Mouse (Mus musculus) liver, embryonic 11.5 days (tissue): ENCODE results near the gene Ano2. TPM values are rescaled to one million over a fixed set of nuclear protein-coding genes. Genes with fewer than 3 reads are reported as not detected.

Experiments
- ATAC-seq: fragments of 200-750 bp; cut with Nextera tagmentation; replicated peaks from 2 replicates; pipeline ENCODE4 v1.8.0; 2017; ENCODE audit warnings: moderate number of reproducible peaks, mild to moderate bottlenecking, moderate TSS enrichment, moderate library complexity; ENCODE audit not compliant: low FRiP score
- DNase-seq: peaks from one replicate; pipeline ENCODE4 v3.0.0-alpha.2; 2017; ENCODE audit warnings: low spot score
- H3K27ac ChIP-seq: fragments of 300-500 bp; sonication (generic); 2 replicates; pipeline ENCODE4 v1.5.1; 2014; ENCODE audit warnings: mild to moderate bottlenecking, low read depth, low read length, control low read depth
- H3K27me3 ChIP-seq: fragments of 300-500 bp; sonication (generic); replicated peaks from 2 replicates; pipeline ENCODE4 v1.6.1; 2014; ENCODE audit warnings: low read length, mixed read lengths; ENCODE audit not compliant: control insufficient read depth, insufficient read depth
- H3K36me3 ChIP-seq: fragments of 300-500 bp; sonication (generic); 2 replicates; pipeline ENCODE4 v1.6.1; 2014; ENCODE audit warnings: mild to moderate bottlenecking, low read length, moderate library complexity, mixed read lengths; ENCODE audit not compliant: control insufficient read depth, insufficient read depth
- H3K4me1 ChIP-seq: fragments of 300-500 bp; sonication (generic); replicated peaks from 2 replicates; pipeline ENCODE4 v1.6.1; 2014; ENCODE audit warnings: low read length, mixed read lengths; ENCODE audit not compliant: control insufficient read depth, insufficient read depth
- H3K4me2 ChIP-seq: fragments of 300-500 bp; sonication (generic); 2 replicates; pipeline ENCODE4 v1.6.1; 2014; ENCODE audit warnings: mild to moderate bottlenecking, control low read depth, moderate library complexity
- H3K4me3 ChIP-seq: fragments of 300-500 bp; sonication (generic); 2 replicates; pipeline ENCODE4 v1.5.1; 2014; ENCODE audit warnings: low read depth, low read length, control low read depth
- H3K9ac ChIP-seq: fragments of 300-500 bp; sonication (generic); 2 replicates; pipeline ENCODE4 v1.6.1; 2014; ENCODE audit warnings: low read depth, low read length, control low read depth
- H3K9me3 ChIP-seq: fragments of 300-500 bp; sonication (generic); 2 replicates; pipeline ENCODE4 v1.6.1; 2016; ENCODE audit warnings: low read length, inconsistent platforms, mixed read lengths; ENCODE audit not compliant: control insufficient read depth
- WGBS: fragments of 180-500 bp; shearing (Covaris S2); extraction: QIAGEN DNeasy Blood & Tissue Kit; methylation state at CpG from one replicate; pipeline ENCODE4 v1.1.7; 2014; 5-methylcytosine and 5-hydroxymethylcytosine counted together
- polyA plus RNA-seq: library from polyadenylated mRNA; unstranded; fragments of >200 nt; fragmentation: Nextera tagmentation; extraction: Ambion mirVana; gene quantifications from 2 replicates; pipeline ENCODE4 v1.2.1, GENCODE M21; 2014

Ano2 gene
- polyA plus RNA-seq, 1 experiment from 2014 or later = 0.10 TPM

DNA sequence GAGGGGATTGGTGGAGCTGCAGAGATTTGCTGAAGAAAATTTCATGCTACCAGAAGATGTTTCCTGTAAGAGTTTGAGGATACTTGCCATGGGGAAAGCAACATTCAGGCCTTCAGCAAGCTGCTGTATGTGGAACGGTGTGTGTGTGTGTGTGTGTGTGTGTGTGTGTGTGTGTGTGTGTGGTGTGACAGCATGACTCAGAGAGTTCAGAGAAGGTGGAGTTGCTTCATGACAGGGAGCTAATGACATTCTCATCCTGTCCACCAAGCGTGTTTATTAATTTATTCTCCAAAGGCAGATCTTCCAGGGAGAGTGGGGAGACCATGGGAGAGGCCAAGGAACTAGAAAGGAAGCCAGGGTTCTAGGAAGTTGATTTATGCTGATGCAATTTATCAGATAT, 26.3 kb upstream of the Ano2 start:
- no peaks in the 10 kb centered on the region for H3K4me1 ChIP-seq
- 76% methylated on average over 2 of the region's 2 CpGs for WGBS
- no peak overlapping the region for H3K27ac ChIP-seq
- H3K9ac ChIP-seq = no peak overlapping the region
- H3K4me3 ChIP-seq = no peak overlapping the region
- H3K9me3 ChIP-seq = no peaks in the 10 kb centered on the region
- ATAC-seq (no peak), DNase-seq (no peak)
- H3K27me3 ChIP-seq = no peaks in the 10 kb centered on the region
- no peak overlapping the region for H3K4me2 ChIP-seq
- no peaks in the 10 kb centered on the region for H3K36me3 ChIP-seq

DNA sequence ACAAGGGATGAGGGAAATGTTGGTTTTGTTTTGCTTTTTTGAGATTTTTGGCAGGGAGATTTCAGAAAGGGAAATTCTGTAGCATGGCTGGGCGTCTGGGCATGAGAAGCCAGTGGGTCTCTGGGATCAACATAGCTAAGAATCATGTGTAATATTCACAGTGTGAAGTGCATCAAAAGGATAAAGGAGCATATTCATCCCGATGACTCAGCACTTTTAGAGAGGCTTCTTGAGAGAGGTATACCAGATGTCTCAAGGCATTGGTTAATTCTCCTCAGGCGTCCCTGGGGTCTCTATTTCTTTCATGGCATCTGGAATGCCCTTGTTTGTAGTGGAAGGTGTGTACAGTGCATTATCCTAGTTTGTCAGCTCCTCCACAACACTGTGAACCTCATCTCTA, 18.4 kb upstream of the Ano2 start:
- WGBS = 76% methylated on average over 3 of the region's 3 CpGs
- no peak for DNase-seq
- no peaks in the 10 kb centered on the region for H3K4me1 ChIP-seq

GRCm38 (mm10) chr6:125678492-125678891, 11.7 kb upstream of the Ano2 start:
- Histone ChIP-seq H3K9me3 (no peaks in the 10 kb centered on the region), H3K27ac (no peak overlapping the region), H3K4me3 (no peak overlapping the region), H3K4me2 (no peak overlapping the region), H3K36me3 (no peaks in the 10 kb centered on the region), H3K27me3 (no peaks in the 10 kb centered on the region), H3K9ac (no peak overlapping the region), H3K4me1 (no peaks in the 10 kb centered on the region)
- 77% methylated on average over 1 of the region's 1 CpGs for WGBS
- DNase-seq (no peak), ATAC-seq (no peak)

More for the DNA sequence above, 18.4 kb upstream of the Ano2 start:
- no peak overlapping the region for H3K4me2 ChIP-seq
- no peak overlapping the region for H3K9ac ChIP-seq
- ATAC-seq = no peak
- H3K27me3 ChIP-seq = no peaks in the 10 kb centered on the region
- H3K9me3 ChIP-seq = no peaks in the 10 kb centered on the region
- no peak overlapping the region for H3K4me3 ChIP-seq
- no peak overlapping the region for H3K27ac ChIP-seq
- no peaks in the 10 kb centered on the region for H3K36me3 ChIP-seq

DNA sequence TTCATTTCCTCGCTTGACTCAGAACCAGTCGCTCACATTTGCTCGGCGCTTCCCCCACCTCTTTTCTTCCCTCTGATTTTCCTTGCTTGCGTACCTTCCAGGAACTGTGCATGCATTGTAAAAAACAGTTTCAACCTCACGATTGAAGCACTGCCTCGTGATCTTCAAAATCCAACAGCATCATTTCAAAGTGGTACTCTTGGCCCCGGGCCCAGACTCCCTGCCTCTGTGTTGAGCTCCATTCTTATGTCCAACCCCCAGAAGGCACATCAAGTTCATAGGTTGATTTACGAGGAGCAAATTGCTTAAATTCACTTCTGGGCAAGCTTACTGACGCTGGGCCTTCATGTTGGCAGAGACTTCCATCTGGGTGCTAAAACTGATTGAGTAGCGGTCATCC, 9.6 kb upstream of the Ano2 start:
- H3K27ac ChIP-seq = no peak overlapping the region
- H3K9ac ChIP-seq = no peak overlapping the region
- H3K27me3 ChIP-seq = no peaks in the 10 kb centered on the region
- 81% methylated on average over 11 of the region's 11 CpGs for WGBS
- ATAC-seq (no peak), DNase-seq (no peak)
- H3K36me3 ChIP-seq = no peaks in the 10 kb centered on the region
- no peaks in the 10 kb centered on the region for H3K4me1 ChIP-seq
- no peaks in the 10 kb centered on the region for H3K9me3 ChIP-seq
- no peak overlapping the region for H3K4me3 ChIP-seq
- no peak overlapping the region for H3K4me2 ChIP-seq

DNA sequence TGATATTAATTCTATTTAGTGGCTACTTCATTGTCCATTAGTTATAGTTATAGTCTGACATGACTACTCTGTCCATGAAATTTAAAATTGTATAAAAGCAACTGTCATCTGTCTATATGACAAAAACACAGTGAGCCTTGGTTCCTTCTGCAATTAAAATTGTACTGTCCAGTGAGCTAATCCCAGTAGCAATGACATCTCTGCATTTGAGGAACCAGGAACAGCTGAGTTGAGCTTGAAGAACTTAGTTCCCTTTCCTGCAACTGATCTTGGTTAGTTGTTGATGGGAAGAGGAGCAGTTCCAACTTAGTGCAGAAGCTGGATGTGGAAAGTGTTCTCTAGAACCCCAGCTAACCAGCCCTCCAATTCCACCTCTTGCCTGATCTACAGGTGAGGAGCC, 4.8 kb upstream of the Ano2 start:
- Histone ChIP-seq H3K4me3 (no peak overlapping the region), H3K27ac (no peak overlapping the region), H3K36me3 (no peaks in the 10 kb centered on the region), H3K4me2 (no peak overlapping the region), H3K27me3 (peaks cover 2% of the 10 kb centered on the region), H3K9ac (no peak overlapping the region), H3K4me1 (no peaks in the 10 kb centered on the region), H3K9me3 (no peaks in the 10 kb centered on the region)
- ATAC-seq = no peak
- DNase-seq = no peak

DNA sequence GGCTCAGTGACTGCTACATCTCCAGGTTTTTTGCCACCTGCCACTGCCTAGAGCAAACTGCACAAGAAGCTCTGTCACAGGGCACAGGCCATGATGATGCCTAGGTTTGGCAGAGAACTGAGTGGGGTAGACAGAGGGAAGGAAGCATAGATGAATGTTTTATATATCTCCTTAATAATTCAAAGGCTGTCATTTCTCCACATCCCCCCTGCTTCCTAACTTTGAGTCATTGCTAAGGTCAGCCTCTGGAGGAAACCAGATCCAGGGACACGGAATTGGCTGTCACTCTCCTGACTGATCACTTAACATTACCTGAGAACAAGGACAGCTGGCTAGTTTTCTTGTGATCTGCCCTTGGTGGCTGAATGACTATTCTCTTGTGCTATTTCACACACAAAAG, 2.2 kb upstream of the Ano2 start:
- no peak for DNase-seq
- Histone ChIP-seq H3K9me3 (no peaks in the 10 kb centered on the region), H3K9ac (no peak overlapping the region), H3K4me1 (no peaks in the 10 kb centered on the region), H3K27ac (no peak overlapping the region), H3K4me2 (no peak overlapping the region), H3K36me3 (no peaks in the 10 kb centered on the region), H3K4me3 (no peak overlapping the region), H3K27me3 (peaks cover 8% of the 10 kb centered on the region)
- no peak for ATAC-seq
- 52% methylated on average over 1 of the region's 1 CpGs for WGBS

DNA sequence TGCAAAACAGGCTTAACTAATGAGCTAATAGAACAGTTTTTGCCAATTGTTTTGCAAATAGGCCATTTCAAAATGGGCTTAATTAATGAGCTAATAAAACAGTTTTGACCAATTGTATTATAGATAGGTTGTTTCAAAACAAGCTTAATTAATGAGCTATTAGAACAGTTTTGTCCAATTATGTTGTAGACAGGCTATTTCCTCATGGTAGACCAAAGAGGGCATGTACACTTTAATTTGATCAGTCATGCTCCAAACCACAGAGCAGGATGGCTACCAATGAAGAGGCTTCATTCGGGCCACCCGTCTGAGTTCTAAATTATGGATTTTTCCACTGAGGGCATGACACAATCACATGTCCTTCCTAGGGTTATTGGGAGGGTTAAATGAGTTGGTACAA, 10.9 kb downstream of the Ano2 start:
- no peaks in the 10 kb centered on the region for H3K36me3 ChIP-seq

GRCm38 (mm10) chr6:125711261-125711660, 21.0 kb downstream of the Ano2 start:
- no peaks in the 10 kb centered on the region for H3K27me3 ChIP-seq
- no peaks in the 10 kb centered on the region for H3K9me3 ChIP-seq
- DNase-seq (no peak), ATAC-seq (no peak)
- H3K9ac ChIP-seq = no peak overlapping the region
- H3K27ac ChIP-seq = no peak overlapping the region
- no peaks in the 10 kb centered on the region for H3K4me1 ChIP-seq
- H3K4me3 ChIP-seq = no peak overlapping the region
- 86% methylated on average over 15 of the region's 16 CpGs for WGBS
- H3K36me3 ChIP-seq = no peaks in the 10 kb centered on the region
- H3K4me2 ChIP-seq = no peak overlapping the region

More for the DNA sequence above, 10.9 kb downstream of the Ano2 start:
- no peaks in the 10 kb centered on the region for H3K27me3 ChIP-seq
- H3K4me3 ChIP-seq = no peak overlapping the region
- 82% methylated on average over 2 of the region's 2 CpGs for WGBS
- no peak overlapping the region for H3K9ac ChIP-seq
- H3K4me2 ChIP-seq = no peak overlapping the region
- H3K27ac ChIP-seq = no peak overlapping the region
- no peaks in the 10 kb centered on the region for H3K9me3 ChIP-seq
- DNase-seq (no peak), ATAC-seq (no peak)
- H3K4me1 ChIP-seq = no peaks in the 10 kb centered on the region

DNA sequence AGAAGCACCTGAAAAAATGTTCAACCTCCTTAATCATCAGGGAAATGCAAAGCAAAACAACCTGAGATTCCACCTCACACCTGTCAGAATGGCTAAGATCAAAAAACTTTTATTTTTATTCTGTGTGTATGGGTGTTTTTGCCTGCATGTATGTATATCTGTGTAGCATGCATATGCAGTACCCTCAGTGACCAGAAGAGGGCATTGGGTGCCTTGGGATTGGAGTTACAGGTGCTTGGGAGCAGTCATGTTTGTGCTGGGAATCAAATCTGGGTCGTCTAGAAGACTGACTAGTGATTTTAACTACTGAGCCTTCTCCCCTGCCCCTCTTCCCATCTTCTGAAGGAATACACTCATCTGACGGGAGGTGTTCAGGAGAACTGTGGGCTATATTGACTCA, 36.2 kb downstream of the Ano2 start:
- H3K27ac ChIP-seq = no peak overlapping the region
- no peak overlapping the region for H3K4me2 ChIP-seq
- DNase-seq (no peak), ATAC-seq (no peak)
- no peaks in the 10 kb centered on the region for H3K36me3 ChIP-seq
- H3K4me1 ChIP-seq = no peaks in the 10 kb centered on the region
- H3K4me3 ChIP-seq = no peak overlapping the region
- H3K27me3 ChIP-seq = no peaks in the 10 kb centered on the region
- H3K9me3 ChIP-seq = no peaks in the 10 kb centered on the region
- 70% methylated on average over 2 of the region's 2 CpGs for WGBS
- no peak overlapping the region for H3K9ac ChIP-seq
